Mouse (Mus musculus): Measurements from ENCODE around the gene Taf8. TPM values are rescaled to one million over a fixed set of nuclear protein-coding genes. Genes with fewer than 3 reads are reported as not detected.
A peak's percentile ranks its signal among the peaks of the same experiment; 100 is the strongest.

Gene Taf8
- polyA plus RNA-seq, 1 experiment from 2014 or later = 21.5 TPM

DNA sequence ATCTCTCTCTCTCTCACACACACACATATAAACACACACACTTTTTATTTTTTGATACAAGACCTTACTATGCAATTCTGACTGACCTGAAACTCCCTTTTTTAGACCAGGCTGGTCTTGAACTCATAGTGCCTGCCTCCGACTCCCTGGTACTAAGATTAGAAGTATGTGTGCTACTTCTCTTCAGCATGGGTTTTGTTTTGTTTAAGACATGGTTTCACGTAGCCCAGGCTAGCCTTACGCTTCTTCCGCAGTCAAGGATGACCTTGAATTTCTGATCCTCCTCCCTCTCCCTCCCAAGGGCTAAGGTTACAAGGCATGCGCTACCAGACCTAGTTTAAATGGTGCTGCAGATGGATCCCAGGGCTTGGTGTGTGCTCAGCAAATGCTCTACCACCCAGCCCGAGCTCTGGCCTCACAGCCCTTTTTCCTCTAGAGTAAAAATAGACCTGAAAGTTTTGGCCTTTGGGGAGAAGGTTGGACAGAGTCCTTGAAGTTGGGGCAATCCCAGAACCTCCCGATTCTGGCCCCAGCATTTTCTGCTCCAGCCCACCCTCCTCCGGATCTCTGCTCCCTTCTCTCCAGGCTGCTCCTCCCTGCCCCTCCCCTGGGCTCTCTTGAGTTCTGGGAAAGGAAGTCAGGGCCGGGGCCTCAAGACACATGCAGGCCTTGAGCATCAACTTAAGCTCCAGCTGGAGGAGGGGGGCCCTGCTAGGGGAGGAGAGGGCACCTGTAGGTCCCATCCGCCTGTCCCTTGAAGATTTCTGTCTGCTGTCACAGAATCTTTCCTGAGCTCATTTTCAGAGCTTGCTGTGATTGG, 11.1 kb upstream of the Taf8 start:
- H3K4me2 ChIP-seq (ENCODE audit: low read length) = peak overlapping the region; percentile 26; the same call in 1 of the 2 replicates
- ATAC-seq (replicated peaks; ENCODE audit: low FRiP score, low TSS enrichment, low read depth) (no peak), DNase-seq (ENCODE audit: low spot score) (no peak)
- H3K36me3 ChIP-seq (ENCODE audit: control insufficient read depth, insufficient read depth, low read length) = no peaks in the 10 kb centered on the region
- H3K4me3 ChIP-seq (ENCODE audit: low read depth, low read length) = no peak overlapping the region
- H3K9ac ChIP-seq (ENCODE audit: low read length) = 0 out of 2 replicates have a peak overlapping the region, but pooled peaks have one; percentile 6
- H3K9me3 ChIP-seq (ENCODE audit: control insufficient read depth, low read length) = no peaks in the 10 kb centered on the region
- peaks cover 46% of the 10 kb centered on the region for H3K4me1 ChIP-seq (replicated peaks; ENCODE audit: control insufficient read depth, insufficient read depth, low read length)
- H3K27ac ChIP-seq (ENCODE audit: low read depth) = peak overlapping the region; percentile 87
- H3K27me3 ChIP-seq (replicated peaks; ENCODE audit: control insufficient read depth, insufficient read depth, low read length) = no peaks in the 10 kb centered on the region
- whole genome bisulfite sequencing = 49% methylated on average over 10 of the region's 10 CpGs

DNA sequence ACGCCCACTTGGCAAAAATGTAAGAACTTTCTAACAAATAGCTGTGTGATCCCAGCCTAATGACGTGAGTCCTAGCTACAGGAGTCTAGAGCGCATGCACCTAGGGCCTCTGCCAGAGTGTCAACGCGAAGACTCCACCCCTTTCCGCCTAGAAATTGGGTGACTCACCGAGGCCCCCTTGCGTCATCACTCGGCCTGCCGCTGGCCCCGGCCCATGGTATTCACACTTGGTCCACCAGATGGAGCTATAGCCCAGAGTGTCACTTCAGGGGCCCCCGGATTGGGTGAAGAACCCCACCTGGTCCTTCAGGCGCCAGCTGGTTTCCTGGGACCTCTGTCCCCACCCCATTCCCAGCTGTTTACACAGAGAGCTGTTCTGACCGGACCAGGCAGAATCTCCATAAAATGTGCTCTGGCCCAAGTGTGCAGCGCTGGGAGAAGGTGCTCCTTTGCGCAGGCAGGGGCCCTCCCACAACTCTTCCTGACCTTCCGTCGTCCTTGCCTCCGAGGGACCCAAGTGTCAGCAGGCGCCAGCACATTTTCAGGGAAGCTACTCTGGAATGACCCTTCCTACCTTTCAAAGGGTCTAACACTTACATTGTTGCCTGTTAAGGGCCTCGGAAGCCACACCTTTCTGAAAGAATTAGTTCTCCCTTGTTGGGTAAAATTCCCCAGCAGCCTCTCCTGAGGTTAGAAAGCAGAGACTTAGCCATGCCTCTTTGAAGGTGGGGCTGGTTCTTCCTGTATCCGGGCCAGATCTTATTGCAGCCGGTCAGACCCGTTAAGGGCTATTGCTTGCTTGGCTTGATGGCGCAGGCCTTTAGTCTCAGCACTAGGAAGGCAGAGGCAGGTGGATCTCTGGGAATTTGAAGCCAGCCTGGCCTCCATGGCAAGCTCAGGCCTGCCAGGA, 9.3 kb upstream of the Taf8 start:
- Histone ChIP-seq H3K9ac (ENCODE audit: low read length) (peak overlapping the region; percentile 43), H3K4me2 (ENCODE audit: low read length) (peak overlapping the region; percentile 50), H3K36me3 (ENCODE audit: control insufficient read depth, insufficient read depth, low read length) (no peaks in the 10 kb centered on the region), H3K4me3 (ENCODE audit: low read depth, low read length) (no peak overlapping the region), H3K27me3 (replicated peaks; ENCODE audit: control insufficient read depth, insufficient read depth, low read length) (no peaks in the 10 kb centered on the region), H3K4me1 (replicated peaks; ENCODE audit: control insufficient read depth, insufficient read depth, low read length) (peaks cover 50% of the 10 kb centered on the region), H3K27ac (ENCODE audit: low read depth) (peak overlapping the region; percentile 95), H3K9me3 (ENCODE audit: control insufficient read depth, low read length) (no peaks in the 10 kb centered on the region)
- 8% methylated on average over 25 of the region's 25 CpGs for WGBS
- ATAC-seq (replicated peaks; ENCODE audit: low FRiP score, low TSS enrichment, low read depth) (peak; percentile 84), DNase-seq (ENCODE audit: low spot score) (peak; percentile 100)

DNA sequence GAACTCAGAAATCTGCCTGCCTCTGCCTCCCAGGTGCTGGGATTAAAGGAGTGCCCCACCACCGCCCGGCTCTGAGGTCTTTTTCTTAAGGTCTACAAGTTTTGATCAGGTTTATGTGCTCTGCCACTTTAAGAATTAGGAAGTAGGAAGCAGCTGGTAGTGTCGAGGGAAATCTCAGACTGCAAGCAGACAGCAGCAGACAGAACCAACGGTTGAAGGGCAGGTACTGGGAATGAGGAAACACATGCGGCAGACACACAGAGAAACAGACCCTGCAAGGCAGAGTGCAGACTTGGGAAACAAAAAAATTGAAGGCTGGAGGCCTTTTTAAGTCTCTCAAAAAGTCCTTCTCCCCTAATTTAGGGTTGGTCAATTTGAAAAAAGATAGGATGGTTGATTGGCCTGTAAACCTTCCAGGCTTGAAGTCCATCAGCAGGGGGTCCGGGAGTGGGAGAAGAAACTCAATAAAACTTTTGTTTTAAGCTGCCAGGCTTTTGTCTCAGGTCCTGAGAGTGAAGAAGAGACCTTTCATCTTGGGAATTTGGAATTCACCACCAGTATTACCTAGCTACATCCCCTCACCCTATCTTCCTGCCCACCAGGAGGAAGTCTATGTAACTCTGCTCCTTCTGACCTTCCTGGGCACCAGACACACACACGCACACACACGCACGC, 7.1 kb upstream of the Taf8 start:
- Histone ChIP-seq H3K9me3 (ENCODE audit: control insufficient read depth, low read length) (no peaks in the 10 kb centered on the region), H3K27ac (ENCODE audit: low read depth) (0 out of 2 replicates have a peak overlapping the region, but pooled peaks have one; percentile 2), H3K36me3 (ENCODE audit: control insufficient read depth, insufficient read depth, low read length) (no peaks in the 10 kb centered on the region), H3K4me2 (ENCODE audit: low read length) (no peak overlapping the region), H3K4me3 (ENCODE audit: low read depth, low read length) (no peak overlapping the region), H3K9ac (ENCODE audit: low read length) (no peak overlapping the region), H3K27me3 (replicated peaks; ENCODE audit: control insufficient read depth, insufficient read depth, low read length) (no peaks in the 10 kb centered on the region), H3K4me1 (replicated peaks; ENCODE audit: control insufficient read depth, insufficient read depth, low read length) (peaks cover 61% of the 10 kb centered on the region)
- ATAC-seq (replicated peaks; ENCODE audit: low FRiP score, low TSS enrichment, low read depth) = no peak
- WGBS = 57% methylated on average over 9 of the region's 9 CpGs
- no peak for DNase-seq (ENCODE audit: low spot score)

DNA sequence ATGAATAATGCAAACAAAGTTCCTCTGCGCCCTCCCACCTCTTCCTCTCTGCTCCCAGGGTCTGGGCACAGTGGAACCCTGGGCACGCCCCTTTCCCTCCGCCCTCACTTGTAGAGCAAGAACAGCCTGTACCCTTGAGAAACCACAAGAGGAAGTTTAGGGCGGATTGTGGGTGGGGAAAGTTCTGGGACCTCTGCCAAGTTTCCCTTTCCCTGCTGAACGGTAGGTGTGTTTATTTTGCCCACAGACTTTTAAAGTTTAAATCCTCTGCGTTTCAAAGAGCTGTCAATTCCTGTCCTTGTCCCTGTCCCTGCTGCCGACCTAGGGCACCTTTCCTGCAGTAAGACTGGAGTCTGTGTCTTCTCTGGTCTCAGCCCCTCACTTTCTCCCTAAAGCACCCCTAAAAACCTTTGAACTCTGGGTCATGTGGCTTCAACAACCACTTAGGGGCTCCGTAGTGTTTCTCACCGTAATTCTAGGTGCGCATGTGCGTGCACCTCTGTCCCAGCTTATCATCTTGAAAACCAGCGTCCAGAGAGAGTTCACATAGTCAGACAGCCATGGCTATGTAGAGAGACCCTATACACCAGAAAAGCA, 6.0 kb upstream of the Taf8 start:
- H3K4me2 ChIP-seq (ENCODE audit: low read length) = peak overlapping the region; percentile 54
- no peaks in the 10 kb centered on the region for H3K36me3 ChIP-seq (ENCODE audit: control insufficient read depth, insufficient read depth, low read length)
- peak overlapping the region; percentile 82 for H3K27ac ChIP-seq (ENCODE audit: low read depth)
- peak; percentile 68 for ATAC-seq (replicated peaks; ENCODE audit: low FRiP score, low TSS enrichment, low read depth)
- peaks cover 54% of the 10 kb centered on the region for H3K4me1 ChIP-seq (replicated peaks; ENCODE audit: control insufficient read depth, insufficient read depth, low read length)
- peak; percentile 89 for DNase-seq (ENCODE audit: low spot score)
- 0 out of 2 replicates have a peak overlapping the region, but pooled peaks have one; percentile 3 for H3K9ac ChIP-seq (ENCODE audit: low read length)
- no peaks in the 10 kb centered on the region for H3K9me3 ChIP-seq (ENCODE audit: control insufficient read depth, low read length)
- peak overlapping the region; percentile 12; the same call in 1 of the 2 replicates for H3K4me3 ChIP-seq (ENCODE audit: low read depth, low read length)
- 15% methylated on average over 12 of the region's 12 CpGs for WGBS
- no peaks in the 10 kb centered on the region for H3K27me3 ChIP-seq (replicated peaks; ENCODE audit: control insufficient read depth, insufficient read depth, low read length)

DNA sequence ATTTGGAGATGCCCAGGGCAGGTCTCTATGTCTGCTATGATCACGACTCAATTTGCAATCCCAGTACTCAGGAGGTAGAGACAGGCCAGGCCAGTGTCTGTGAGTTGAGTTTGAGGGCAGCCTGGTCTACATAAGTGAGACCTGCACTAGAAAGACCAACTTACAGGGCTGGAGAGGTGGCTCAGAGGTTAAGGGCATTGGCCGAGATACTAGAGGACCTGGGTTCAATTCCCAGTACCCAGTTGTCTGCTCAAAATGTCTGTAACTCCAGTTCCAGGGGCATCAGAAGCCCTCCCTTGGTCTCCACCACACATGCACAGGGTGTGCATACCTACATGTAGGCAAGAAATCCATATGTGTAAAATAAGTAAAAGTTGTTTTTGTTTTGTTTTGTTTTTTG, 5.4 kb upstream of the Taf8 start:
- WGBS = 74% methylated on average over 2 of the region's 2 CpGs
- Histone ChIP-seq H3K27me3 (replicated peaks; ENCODE audit: control insufficient read depth, insufficient read depth, low read length) (no peaks in the 10 kb centered on the region), H3K36me3 (ENCODE audit: control insufficient read depth, insufficient read depth, low read length) (no peaks in the 10 kb centered on the region), H3K27ac (ENCODE audit: low read depth) (peak overlapping the region; percentile 82; the same call in 1 of the 2 replicates), H3K9ac (ENCODE audit: low read length) (no peak overlapping the region), H3K4me2 (ENCODE audit: low read length) (peak overlapping the region; percentile 54), H3K4me3 (ENCODE audit: low read depth, low read length) (no peak overlapping the region), H3K9me3 (ENCODE audit: control insufficient read depth, low read length) (no peaks in the 10 kb centered on the region), H3K4me1 (replicated peaks; ENCODE audit: control insufficient read depth, insufficient read depth, low read length) (peaks cover 49% of the 10 kb centered on the region)
- no peak for ATAC-seq (replicated peaks; ENCODE audit: low FRiP score, low TSS enrichment, low read depth)
- DNase-seq (ENCODE audit: low spot score) = no peak

- no peak overlapping the region for H3K9ac ChIP-seq (ENCODE audit: low read length)
- DNase-seq (ENCODE audit: low spot score) (no peak), ATAC-seq (replicated peaks; ENCODE audit: low FRiP score, low TSS enrichment, low read depth) (no peak)
- peaks cover 42% of the 10 kb centered on the region for H3K4me1 ChIP-seq (replicated peaks; ENCODE audit: control insufficient read depth, insufficient read depth, low read length)
- H3K27ac ChIP-seq (ENCODE audit: low read depth) = no peak overlapping the region
- H3K9me3 ChIP-seq (ENCODE audit: control insufficient read depth, low read length) = no peaks in the 10 kb centered on the region
- H3K36me3 ChIP-seq (ENCODE audit: control insufficient read depth, insufficient read depth, low read length) = no peaks in the 10 kb centered on the region
- 92% methylated on average over 4 of the region's 4 CpGs for WGBS
- H3K4me2 ChIP-seq (ENCODE audit: low read length) = no peak overlapping the region
- H3K27me3 ChIP-seq (replicated peaks; ENCODE audit: control insufficient read depth, insufficient read depth, low read length) = no peaks in the 10 kb centered on the region
- H3K4me3 ChIP-seq (ENCODE audit: low read depth, low read length) = no peak overlapping the region
Measured at GRCm38 (mm10) chr17:47506697-47507096, 4.6 kb upstream of the Taf8 start.

DNA sequence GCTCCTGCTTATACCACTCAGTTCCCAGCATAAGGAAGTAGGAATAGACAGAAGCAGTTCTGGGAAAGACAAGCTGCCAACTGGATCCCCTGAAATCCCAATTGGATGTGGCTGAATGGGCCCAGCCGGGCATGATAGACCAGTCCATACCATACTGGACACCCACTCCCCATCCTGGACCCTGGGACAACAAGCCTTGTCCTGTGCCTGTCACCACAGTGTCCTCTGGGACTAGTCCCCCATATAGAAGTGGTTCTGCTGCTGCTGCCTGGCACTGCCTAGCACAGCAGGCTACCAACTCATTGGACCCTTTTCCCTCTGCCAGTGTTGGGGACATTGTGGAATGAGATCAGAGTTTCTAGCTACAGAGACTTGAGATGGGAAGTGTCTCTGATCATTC, 4.0 kb upstream of the Taf8 start:
- no peak for DNase-seq (ENCODE audit: low spot score)
- WGBS = 92% methylated on average over 1 of the region's 1 CpGs
- no peaks in the 10 kb centered on the region for H3K36me3 ChIP-seq (ENCODE audit: control insufficient read depth, insufficient read depth, low read length)
- H3K4me1 ChIP-seq (replicated peaks; ENCODE audit: control insufficient read depth, insufficient read depth, low read length) = peaks cover 42% of the 10 kb centered on the region
- ATAC-seq (replicated peaks; ENCODE audit: low FRiP score, low TSS enrichment, low read depth) = no peak
- H3K27ac ChIP-seq (ENCODE audit: low read depth) = no peak overlapping the region
- no peak overlapping the region for H3K9ac ChIP-seq (ENCODE audit: low read length)
- H3K27me3 ChIP-seq (replicated peaks; ENCODE audit: control insufficient read depth, insufficient read depth, low read length) = no peaks in the 10 kb centered on the region
- H3K9me3 ChIP-seq (ENCODE audit: control insufficient read depth, low read length) = no peaks in the 10 kb centered on the region
- no peak overlapping the region for H3K4me3 ChIP-seq (ENCODE audit: low read depth, low read length)
- H3K4me2 ChIP-seq (ENCODE audit: low read length) = peak overlapping the region; percentile 53

GRCm38 (mm10) chr17:47505566-47505965, 3.5 kb upstream of the Taf8 start:
- H3K9me3 ChIP-seq (ENCODE audit: control insufficient read depth, low read length) = no peaks in the 10 kb centered on the region
- peak overlapping the region; percentile 53 for H3K4me2 ChIP-seq (ENCODE audit: low read length)
- H3K9ac ChIP-seq (ENCODE audit: low read length) = peak overlapping the region; percentile 46
- peaks cover 42% of the 10 kb centered on the region for H3K4me1 ChIP-seq (replicated peaks; ENCODE audit: control insufficient read depth, insufficient read depth, low read length)
- H3K36me3 ChIP-seq (ENCODE audit: control insufficient read depth, insufficient read depth, low read length) = 0 out of 2 replicates have a peak, but pooled peaks cover 4% of the 10 kb centered on the region
- no peaks in the 10 kb centered on the region for H3K27me3 ChIP-seq (replicated peaks; ENCODE audit: control insufficient read depth, insufficient read depth, low read length)
- WGBS = 66% methylated on average over 2 of the region's 2 CpGs
- peak overlapping the region; percentile 35 for H3K4me3 ChIP-seq (ENCODE audit: low read depth, low read length)
- DNase-seq (ENCODE audit: low spot score) (no peak), ATAC-seq (replicated peaks; ENCODE audit: low FRiP score, low TSS enrichment, low read depth) (no peak)
- peak overlapping the region; percentile 44; the same call in 1 of the 2 replicates for H3K27ac ChIP-seq (ENCODE audit: low read depth)
